Mouse (Mus musculus): ENCODE measurements around the gene Cux2.

The Cux2 gene

DNA sequence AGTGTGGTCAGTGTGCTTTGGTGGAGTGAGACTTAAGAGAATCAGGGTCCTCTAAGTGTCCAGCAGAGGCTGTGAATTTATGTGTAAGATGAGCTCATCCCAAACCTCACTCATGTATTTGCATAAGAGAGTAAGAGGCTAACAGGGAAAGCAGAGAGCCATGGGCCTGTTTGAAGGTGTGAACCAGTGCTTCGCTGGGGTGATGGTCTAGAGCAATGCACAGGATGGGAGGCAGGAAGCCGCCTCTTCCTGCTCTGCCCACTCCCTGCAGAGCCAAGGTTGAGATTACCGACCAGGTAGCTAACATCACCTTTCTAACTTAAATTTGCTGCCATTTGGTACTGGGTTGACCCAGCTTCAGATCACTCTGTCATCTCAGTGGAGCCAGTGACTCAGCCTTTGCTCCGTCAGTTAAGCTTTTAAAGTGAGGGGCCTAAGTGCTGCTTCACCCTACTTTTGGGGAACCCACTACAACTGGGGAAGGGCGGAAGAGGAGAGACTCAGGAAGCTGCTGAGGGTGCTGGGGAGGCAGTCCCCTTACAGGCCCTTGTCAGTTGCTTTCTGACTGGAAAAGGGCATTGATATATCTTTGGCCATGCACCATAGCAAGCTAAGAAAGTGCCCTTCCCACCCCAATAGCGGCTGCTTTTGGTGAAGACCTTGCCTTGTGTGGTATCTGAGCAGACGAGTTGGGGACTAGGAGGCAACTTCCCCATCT is 237.2 kb downstream of the Cux2 start:
- no peak for DNase-seq

DNA sequence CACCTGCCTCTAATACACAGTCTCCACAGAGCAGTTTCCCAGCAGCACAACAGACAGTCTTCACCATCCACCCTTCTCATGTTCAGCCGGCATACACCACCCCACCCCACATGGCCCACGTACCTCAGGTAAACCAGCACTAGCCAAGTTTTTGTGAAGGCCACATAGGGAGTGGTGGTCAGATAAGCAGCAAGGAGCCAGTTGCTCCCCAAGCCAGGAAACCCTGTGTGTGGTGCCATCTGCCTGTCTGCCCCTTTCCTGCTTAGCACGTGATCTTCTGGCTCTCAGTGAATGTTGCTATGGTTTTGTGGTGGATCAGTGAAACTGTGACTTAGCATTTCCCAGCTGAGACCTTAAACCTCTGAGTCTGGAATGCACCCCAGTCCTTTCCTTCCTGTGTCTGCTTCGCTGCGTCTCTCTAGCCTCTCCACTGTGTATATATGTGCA is 238.4 kb downstream of the Cux2 start:
- no peak for DNase-seq

DNA sequence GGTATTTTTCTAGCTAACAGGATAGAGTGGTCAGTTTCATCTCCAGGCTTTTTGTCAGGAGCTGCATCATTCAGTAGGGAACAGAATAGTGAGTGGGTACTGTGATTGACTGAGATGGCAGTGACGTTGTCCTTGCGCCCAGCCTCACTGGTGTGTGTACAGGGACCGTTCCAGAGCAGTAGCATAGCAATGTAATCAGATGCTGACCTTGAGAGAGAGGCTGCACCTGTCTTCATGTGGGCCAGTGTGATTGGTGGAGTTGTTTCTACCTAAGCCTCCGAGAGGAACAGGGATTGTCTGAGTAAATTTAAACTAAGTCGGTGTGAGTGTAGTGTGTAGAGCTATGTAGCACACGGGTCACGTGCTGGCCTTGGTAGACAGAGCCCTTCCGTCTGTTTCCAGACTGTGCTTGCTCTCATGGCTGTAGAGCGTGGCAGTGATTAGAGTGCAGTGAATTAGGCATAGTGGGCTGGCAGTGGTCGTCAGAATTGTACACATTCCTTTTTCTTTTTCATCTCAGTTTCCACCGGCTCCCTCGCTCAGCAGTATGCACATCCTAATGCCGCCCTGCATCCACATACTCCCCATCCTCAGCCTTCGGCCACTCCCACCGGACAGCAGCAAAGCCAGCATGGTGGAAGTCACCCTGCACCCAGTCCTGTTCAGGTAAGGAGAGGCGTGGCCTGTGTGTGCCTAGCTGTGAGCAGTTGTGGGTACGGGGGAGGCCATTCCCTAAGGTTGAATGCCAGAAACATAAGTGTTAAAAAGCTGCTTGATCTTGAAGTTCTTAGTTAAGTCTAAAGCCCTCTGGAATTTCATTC is 239.4 kb downstream of the Cux2 start:
- DNase-seq: no peak

DNA sequence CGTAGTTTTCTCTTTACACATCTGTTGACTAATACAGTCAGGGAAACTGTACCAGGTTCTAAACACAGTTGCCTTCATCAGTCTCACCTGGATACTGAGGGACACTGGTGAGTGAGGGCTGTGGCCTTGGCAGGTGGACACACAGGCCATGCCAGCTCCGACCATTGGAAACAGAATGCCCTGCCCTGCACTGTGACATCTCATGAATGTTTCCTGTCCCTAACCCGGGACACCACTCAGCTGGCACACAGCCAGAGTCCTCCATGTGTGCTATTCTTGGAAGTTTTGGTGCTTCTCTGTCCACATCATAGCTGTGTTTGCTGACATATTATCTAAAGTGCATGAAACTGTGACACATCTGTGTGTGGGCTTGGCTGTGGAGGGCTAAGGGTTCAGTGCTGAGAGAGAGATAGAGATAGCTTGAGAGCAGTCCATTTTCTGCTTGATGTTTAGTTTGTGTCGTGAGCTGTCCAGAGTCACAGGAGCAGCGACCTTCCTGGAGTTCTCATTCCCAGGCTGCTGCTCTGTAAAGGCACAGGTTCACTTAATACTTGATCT is 240.2 kb downstream of the Cux2 start:
- no peak for DNase-seq

DNA sequence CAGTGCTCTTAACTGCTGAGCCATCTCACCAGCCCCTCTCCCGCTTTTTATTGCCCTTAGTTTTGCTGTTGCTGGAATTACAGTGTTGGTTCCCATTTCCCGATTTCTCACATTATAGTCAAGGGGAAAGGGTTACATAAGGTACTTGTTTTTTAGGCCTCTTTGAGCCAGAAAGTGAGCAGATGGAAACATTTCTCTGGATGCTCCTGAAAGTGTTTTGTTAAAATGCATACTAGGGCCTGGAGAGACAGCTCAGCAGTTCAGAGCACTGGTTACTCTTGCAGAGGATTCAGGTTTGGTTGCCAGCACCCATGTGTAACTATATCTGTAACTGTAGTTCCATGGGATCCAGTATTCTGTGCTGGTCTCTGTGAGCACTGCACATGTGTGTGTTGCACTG is 241.7 kb downstream of the Cux2 start:
- DNase-seq: no peak

DNA sequence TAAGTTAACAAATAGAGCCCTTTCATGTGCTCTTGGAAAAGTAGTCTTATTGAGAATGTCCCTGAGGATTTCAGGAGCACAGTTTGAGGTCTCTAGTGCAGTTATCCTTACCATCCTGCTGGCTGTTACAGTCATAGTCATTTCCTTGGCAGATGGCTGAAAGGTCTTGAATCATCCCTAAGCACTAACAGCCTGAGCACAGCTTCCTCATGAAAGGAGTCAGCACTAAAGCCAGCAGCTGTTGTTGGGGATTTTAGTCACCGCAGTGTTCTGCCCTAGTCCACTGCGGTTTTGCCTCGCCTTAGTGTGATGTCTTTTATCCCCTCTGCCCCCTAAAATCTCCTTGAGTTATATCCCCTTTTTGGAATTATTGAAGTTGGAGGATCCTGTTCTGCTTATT is 242.7 kb downstream of the Cux2 start:
- DNase-seq: no peak

Measured in embryo, embryonic 11 days (tissue).